Mouse (Mus musculus): Measurements from ENCODE around the gene Bmper.

Bmper gene

DNA sequence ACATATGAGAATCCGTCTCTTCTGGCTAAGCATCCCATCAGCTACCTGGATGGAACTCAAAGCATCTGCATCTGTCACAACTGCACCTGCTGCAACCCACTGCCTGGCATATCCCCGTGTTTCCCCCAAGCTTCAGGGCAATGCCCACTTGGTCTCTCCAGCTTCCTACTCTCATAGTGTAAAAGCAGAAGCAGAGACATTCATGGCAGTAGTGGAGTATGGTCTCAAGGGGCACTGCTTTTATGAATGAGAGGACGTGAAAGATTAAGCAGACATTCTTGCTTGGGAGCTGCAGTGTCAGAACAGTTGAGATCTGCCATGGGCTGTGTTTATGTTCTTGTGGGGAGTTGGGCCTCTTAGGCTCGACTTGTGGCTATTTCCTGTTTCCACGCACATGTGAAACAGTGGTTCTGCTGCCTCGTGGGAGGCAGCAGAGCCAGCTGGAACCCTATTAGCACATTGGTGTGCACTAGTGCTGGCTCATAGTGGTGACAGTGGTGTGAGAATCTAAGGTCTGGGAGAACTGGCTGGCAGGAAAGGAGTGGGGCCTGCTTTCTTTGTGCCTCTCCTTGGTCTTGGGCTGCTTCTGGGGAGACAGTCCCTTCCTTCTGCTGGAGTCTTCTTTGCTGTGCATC, 12.6 kb downstream of the Bmper start:
- DNase-seq (ENCODE audit: low spot score in 2 of 2), result no peak

DNA sequence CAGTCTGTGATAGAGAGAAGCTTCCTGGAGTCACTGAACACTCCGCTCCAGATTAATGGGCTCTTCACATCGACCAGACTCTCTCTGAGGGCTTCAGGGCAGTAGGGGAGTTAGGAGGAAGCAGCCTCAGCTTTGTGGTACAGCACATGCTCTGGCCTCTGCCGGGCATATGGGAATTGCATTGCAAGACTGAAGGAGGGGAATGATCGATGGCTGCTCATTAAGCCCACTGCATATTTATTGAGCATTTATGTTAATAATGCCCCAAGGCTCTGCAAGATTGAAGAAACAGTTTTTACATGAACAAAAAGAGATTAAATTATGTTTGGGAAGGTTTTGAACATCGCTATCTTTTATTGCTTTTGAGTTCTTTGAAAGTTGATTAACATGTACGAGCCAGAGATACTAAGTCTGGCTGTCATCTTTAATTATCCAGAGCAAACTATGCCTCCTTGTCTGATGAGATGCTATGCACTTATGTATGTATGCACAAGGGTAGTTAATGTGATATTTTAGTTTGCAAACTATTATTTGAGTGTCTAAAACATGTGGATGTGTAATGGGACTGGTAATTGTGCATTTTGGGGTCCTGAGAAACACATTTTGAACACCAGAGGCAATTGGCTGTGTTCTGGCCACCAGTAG, 13.9 kb downstream of the Bmper start:
- no peak for DNase-seq (ENCODE audit: low spot score in 2 of 2)

DNA sequence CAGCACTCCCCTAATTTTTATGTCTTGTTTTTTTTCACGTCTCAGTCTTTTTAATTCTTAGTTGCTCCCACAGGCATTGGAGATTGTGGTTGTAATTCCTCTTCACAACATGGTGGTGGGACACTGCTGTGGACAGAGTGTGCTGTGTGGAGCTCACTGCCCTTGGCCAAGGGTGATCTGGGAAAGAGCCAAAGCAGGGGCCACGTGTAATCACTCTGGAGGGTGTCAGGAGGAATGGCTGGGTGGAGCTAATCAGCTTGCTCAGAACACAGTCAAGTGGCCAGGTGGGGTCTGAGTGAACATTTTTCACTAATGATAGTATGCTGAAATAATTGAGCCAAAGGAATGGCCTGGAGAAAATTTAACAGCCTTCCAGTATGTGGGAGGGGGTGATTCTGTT, 16.1 kb downstream of the Bmper start:
- no peak for DNase-seq (ENCODE audit: low spot score in 2 of 2)

DNA sequence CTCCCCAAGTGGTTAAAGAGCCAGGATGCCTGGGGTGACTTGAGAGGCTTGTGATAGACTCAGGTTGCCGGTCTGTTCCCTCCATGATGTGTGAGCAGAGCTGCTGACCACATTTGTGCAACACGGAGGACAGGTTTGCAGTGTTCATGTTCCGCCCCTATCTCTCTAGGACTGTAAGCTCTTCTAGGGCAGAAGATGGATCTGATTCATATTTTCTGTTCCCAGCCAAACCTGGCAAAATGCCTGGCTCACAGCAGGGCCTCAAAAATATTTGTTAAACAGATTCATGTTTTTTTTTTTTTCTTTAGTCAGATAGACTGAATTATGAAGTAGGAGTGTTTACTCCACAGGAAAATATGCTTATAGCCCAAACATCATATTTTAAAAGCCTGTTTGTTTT, 20.0 kb downstream of the Bmper start:
- peak in 1 of 2 experiments; percentile 28 for DNase-seq (ENCODE audit: low spot score in 2 of 2)

DNA sequence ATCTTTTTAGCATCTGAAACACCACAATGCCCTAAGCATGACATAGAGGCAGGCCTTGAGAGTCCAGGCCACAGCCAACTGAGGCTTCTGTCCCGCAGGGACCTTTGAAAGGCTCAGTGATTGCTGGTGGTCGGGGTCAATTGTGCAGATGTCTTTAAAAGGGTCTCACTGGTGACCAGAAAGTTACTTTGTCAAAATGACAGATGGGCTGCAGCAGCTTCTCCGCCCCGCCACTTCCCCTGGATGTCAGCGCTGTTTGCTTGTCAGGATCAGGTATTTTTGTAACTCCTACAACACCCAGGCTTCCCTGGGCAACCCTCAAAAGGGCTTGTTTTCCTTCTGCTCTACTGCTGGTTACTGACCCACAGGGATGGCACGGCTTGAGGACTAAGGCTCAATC, 21.0 kb downstream of the Bmper start:
- DNase-seq (ENCODE audit: low spot score in 2 of 2), result no peak

DNA sequence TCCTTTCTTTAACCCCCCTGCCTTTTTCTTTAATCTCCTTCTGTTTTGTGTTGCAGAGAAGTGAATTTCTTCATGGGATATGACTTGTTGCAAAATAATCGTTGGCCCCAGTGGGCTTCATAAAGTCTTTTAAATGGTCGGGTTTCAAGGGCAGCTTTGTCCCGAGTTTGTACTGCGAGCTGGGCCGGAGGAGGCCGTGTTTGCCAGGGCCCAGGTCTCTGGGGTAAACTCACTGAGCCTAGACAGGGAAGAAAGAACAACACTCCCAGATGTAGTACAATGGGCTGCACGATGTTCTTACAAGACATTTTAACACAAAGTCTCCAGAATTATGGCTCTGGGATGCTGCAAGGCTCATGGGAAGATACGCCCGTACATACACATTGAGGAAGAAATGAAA, 23.5 kb downstream of the Bmper start:
- DNase-seq (ENCODE audit: low spot score in 2 of 2), result no peak

DNA sequence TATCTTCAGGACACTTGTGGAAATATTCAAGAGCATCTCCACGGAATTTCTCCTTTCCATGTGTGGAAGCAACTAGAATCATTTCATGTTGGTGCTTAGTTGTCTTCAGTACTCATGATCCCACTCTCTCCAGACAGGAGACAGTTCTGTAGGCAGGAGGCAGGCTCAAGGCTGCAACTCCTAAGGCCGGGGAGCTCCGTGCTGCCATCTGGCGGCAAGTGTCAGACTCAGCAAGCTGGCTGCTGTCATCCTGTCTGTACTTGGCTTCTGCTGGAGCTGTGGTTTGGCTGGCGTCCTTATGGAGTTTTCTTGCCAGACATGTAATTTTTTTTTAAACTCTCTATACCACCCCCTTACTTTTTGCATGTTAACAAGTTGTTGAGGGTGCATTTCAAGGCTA, 27.1 kb downstream of the Bmper start:
- peak; percentile 70 to 76 for DNase-seq (ENCODE audit: low spot score in 2 of 2)

DNA sequence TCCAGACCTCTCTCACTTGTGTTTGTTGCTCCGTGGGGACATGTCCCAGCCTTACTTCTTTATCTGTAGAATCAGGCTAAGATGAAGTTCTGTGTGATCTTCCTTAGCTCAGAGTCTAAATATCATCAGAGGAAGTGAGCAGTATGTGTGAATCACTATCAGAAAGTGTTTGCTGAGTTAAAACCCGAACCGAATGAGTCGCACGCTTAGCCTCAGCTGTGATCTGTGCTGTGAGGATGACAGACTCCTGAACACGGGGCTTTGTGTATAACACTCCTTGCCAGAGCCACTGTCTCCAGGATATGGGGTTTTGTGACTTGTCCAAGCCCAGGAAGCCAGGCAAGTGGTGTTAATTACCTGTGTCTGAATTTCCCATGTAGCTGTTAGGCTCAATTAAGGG, 28.1 kb downstream of the Bmper start:
- DNase-seq (ENCODE audit: low spot score in 2 of 2), result no peak

DNA sequence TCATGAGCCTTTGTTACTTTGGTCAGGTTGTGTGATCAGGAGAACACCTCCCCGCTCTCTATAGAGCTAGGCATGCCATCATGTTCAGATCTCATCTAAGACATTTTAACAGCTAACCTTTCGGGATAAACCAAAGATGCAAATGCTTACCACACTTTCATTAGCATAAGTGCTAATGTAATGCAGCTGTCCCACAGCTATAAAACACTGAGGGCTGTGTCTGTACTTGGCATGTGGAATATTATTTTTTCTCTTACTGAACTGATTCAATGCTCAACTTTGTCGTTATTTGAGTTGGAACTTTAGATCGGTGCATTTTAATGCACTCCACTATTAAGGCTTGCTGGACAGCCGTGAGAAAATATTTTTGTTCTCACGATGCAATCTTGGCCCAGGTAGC, 30.7 kb downstream of the Bmper start:
- no peak for DNase-seq (ENCODE audit: low spot score in 2 of 2)

DNA sequence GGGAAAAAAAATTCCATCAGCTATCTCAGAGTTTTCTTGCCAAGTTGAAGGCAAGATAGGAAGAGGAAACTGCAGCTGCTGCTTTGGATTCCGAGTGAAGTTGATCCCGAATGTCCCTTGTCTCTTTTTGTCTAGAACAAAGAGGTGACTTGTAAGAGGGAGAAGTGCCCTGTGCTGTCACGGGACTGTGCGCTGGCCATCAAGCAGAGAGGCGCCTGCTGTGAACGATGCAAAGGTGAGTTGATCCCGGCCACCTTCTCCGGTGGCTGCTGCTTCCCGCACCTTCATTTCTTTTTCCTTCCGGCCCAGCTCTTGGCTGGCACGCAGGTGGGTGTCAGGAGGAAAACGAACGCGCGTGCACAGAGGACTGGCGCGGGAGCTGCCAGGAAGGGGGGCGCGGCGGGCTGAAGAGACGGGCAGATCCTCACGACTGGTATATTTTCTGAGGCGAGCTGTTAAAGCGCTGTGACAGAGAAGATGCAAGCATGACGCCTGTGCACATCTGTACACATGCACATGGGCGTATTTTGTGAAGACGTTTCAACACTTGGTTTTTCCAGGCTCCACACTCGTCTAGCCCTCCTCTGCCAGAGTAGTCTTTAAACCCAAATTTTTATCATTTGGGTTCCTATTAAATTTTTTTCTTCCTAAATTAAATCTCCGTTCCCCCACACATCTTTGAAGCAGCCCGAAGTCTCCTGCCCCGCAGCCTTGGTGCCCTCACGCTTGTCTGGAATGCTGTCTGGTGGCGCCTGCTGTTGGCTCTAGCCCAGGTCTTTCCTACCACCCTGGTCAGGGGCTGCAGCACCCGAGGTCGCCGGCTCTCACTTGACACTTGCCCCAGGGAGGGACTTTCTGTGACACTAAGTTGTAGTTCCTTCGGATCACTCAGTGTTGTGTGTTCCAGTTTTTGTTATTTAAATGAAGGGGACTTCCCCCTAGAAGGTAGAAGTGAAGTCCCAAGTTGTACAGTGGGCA, 31.6 kb downstream of the Bmper start:
- DNase-seq (ENCODE audit: low spot score in 2 of 2), result no peak

DNA sequence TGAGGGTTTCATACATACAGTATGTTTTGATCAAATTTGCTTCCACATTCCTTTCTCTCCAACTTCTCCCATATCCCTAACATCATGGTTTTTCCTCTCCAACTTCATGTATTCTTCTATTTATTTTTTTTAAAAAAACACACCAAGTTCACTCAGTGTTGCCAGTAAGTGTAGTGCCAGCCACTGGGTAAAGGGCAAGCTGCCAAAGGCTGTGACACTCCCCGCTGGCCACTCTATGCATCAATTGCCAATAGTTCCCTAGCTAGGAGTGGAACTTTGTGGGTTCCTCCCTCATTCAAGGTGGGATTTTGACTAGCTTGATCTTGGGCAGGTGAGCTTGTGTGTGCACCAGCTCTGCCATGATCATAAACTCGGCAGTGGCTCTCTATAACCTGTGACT, 33.0 kb downstream of the Bmper start:
- DNase-seq (ENCODE audit: low spot score in 2 of 2), result no peak

DNA sequence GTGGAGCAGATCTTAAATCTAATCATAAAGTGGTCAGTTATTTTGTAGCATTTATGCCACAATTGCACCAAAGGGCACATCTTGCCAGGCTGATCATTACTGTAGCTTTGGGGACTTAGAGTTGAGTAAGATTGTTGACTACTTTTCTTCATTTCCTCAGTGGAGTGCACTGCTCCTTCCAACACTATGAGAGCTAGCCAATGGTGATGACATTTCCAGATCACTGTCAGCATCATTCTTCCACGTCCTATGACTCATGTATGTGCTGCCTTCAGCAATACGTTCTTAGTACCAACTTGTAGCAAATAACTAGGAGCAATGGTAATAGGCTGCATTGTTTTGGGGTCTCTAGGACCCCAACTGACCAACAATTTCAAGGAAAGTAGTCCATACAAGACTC, 33.7 kb downstream of the Bmper start:
- no peak for DNase-seq (ENCODE audit: low spot score in 2 of 2)

DNA sequence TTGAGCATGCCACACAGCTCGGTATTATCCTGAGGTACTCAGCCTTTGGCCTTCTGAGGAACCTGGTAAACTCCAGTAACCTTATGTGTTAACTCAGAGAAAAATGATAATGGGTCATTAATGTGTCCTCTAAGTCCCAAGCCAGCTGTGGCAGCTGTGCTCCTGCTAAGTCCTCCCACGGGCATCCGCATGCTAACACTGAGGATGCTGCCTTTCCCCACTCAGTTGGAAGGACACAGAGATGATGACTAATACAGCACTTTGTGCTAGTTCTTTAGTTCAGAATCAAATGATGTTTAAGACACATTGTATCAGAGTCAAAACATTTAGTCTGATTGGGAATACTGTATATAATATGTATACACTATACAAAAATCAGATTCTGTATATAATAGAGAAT, 39.0 kb downstream of the Bmper start:
- DNase-seq (ENCODE audit: low spot score in 2 of 2), result no peak

DNA sequence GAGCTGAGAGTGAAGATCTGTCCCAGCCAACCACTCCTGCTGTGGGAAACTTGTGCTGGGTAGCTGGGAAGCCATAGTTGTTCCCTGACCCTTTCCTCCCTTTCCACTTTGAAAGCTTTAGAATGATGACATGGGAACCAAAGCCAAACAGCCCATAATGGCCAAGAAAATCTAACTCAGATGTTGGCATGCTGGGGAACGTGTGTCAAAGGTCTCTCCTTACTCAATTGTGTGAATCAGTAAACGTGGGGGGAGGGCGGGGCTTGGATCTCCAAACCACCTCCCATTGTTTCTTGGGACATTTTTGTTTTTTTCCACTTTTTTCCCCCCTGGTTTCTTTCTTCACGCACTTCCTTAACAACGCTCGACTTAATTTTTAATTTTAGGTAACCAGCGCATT, 40.0 kb downstream of the Bmper start:
- DNase-seq (ENCODE audit: low spot score in 2 of 2), result no peak

DNA sequence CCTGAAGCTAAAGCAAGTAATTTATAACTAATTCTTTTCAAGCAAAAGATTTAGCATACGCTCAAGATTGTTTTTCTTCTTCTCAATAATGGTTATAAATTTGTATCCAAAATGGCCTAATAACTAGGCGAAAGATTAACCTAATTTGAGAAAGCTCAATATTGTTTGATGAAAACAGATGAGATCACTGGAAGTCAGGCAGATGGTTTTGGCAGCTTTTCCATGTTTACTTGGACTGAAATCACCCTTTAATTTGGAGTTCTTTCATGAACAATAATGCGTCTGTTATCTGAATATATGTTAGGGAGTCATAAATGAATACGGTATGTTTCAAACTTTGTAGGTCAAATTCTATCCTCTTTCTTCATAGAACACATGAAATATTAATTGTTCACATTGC, 41.6 kb downstream of the Bmper start:
- no peak for DNase-seq (ENCODE audit: low spot score in 2 of 2)

DNA sequence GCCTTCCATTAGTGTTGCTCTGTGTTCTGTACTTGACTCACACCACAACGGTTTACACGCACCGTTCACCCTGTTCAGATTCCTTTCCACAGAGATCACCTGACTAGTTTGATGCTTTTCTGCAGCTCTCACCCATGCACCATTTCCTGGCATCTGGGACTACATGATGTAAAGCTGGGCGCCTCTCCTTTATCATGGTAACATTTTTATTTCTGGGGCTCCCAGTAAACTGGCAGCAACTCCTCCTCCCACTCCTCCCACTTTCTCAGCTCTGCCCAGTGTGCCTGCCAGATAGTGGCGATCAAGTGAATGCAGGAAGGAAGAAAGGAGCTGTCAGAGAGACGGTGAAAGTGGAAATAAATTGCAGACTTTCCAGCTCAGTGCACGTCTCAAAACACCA, 45.7 kb downstream of the Bmper start:
- no peak for DNase-seq (ENCODE audit: low spot score in 2 of 2)

DNA sequence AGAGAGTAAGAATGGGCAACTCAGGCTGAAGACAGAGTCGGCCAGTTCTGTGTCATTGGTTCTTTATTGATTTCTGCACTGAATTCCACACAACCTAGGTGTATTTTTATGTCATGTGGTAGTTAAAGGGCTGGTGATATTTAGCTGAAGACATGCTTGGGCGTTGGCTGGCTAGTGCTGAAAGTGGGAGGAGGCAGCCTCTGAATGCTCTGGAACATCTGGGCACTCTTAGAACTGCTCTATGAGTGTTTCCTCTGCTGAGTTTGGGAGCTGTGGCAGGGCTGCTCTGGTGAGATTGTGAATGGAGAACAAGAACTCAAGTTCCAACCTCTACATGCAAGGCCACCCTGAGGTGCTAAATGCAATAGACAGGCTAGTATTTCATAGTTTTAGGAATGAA, 46.2 kb downstream of the Bmper start:
- DNase-seq (ENCODE audit: low spot score in 2 of 2), result no peak

DNA sequence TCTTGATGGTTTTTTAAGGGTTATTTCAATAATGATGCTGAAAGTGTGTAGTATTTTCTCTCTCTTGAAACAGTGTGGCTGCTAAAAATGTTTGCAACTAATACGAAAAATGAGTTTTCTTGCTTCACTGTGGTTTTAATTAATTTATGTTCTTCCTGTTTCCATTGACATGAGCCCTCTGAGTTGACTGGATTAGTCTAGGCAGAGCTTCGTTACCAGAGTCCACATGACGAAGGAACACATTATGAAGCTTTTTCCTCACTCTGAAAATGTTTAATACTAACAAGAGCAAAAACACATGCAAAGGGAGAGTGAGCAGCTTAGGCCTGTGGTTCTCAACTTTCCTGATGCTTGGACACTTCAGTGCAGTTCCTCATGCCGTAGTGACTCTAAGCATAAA, 53.4 kb downstream of the Bmper start:
- no peak for DNase-seq (ENCODE audit: low spot score in 2 of 2)

DNA sequence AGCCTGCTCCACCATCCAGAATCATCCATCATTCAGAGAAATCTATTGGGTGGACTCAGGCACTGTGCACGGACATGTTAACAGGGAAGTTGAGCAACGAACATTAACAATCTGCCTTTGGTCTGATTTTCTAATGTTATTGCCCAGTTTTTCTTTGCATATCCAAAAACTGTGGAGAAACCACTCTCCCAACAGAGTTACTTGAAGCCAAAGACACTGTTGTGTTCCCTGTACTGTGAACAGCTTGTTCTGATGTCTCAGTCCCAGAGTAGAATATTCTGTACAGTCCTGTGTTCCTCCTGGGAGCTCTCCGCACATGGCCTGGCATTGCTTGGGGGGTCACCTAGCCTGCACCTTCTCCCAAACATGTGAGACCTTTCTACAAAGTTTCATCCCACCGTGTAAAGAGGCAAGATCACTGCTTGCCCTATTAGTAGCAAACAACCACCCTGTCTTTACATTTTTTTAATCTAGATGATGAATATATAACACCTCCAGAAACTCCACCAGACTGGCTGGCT, 62.1 kb downstream of the Bmper start:
- no peak for DNase-seq (ENCODE audit: low spot score in 2 of 2)

DNA sequence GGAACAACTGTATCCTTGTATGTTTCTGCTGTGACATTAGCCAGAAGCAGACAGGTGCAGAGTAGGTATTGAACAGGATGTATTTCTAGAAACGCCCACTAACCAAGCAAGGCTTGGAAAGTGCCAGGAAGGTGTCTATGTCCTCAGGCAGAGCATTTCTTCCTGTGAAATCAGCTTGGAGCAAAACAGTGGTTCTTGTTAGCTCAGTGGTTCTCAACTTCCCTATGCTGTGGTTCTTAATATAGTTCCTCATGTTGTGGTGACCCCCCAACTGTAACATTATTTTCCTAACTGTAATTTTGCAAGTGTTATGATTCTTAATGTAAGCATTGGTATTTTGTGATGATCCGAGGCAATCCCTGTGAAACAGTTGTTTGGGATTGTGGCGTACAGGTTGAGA, 70.7 kb downstream of the Bmper start:
- DNase-seq (ENCODE audit: low spot score in 2 of 2), result no peak

DNA sequence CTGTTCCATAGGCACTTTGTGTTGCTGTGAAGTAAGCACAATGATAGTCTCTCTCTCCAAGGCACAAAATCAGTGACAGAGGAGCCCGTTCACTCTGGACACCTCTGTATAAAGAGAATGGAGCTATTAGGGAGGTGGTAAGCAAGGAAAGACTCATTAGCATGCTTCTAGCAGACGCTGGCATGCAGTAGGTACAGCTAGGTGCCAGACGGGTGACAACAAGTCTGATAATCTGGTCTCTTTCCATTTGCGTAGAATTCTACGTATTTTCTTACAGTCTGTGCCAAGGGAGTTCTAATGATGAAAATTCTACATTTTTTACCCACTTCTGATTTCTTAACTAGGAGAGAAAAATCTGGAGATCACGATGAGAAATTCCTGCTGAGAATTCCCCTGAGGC, 72.7 kb downstream of the Bmper start:
- DNase-seq (ENCODE audit: low spot score in 2 of 2), result no peak

DNA sequence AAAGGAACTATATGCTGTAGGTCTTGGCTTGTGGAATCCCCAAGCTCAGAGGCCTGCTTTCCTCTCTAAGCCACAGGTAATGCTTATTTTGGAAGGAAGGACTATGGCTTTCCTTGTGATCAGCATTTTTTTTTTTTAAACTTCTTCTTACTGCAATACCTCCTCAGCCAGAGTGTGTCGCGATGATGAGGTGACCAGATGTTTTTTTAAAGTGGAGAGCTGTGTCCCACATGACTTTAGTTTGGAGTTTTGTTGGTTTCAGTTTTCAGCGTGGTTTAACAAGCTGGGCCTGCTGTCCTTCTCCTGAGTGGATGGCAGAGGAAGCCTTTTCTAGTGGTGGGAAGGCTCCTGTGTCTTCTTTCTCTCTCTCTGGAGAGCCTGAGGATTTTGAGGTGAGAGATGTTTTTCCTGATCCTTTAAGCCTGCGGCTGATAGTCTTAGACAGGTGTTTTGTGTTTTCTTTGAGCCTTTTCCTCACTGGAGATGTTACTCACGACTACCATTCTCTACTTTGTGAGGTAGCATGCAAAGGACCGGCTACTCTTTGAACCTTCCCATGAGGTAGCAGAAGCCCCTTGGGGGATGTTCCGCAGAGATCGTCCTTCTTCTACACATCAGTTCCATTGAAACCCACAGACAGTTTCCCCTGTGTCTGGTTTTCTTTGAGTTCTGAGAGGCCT, 74.8 kb downstream of the Bmper start:
- no peak for DNase-seq (ENCODE audit: low spot score in 2 of 2)
